Mouse (Mus musculus) lung, embryonic 14.5 days (tissue): ENCODE measurements around the gene Acoxl. TPM values are rescaled to one million over a fixed set of nuclear protein-coding genes. Genes with fewer than 3 reads are reported as not detected.
A peak's percentile ranks its signal among the peaks of the same experiment; 100 is the strongest.

Experiments
- ATAC-seq: fragments of 200-750 bp; cut with Nextera tagmentation; 2 replicates; pipeline ENCODE4 v1.8.0; 2017; ENCODE audit warnings: mild to moderate bottlenecking, moderate TSS enrichment, moderate library complexity; ENCODE audit not compliant: insufficient read depth
- DNase-seq: peaks from one replicate; pipeline ENCODE4 v3.0.0-alpha.2; 2015
- H3K27ac ChIP-seq: fragments of 300-500 bp; sonication (generic); 2 replicates; pipeline ENCODE4 v1.5.1; 2014; ENCODE audit warnings: low read depth, mild to moderate bottlenecking, moderate library complexity
- H3K27me3 ChIP-seq: fragments of 300-500 bp; sonication (generic); 2 replicates; pipeline ENCODE4 v1.6.1; 2014; ENCODE audit warnings: low read length, control low read depth; ENCODE audit not compliant: insufficient read depth
- H3K36me3 ChIP-seq: fragments of 300-500 bp; sonication (generic); 2 replicates; pipeline ENCODE4 v1.6.1; 2014; ENCODE audit warnings: control low read depth; ENCODE audit not compliant: insufficient read depth
- H3K4me1 ChIP-seq: fragments of 300-500 bp; sonication (generic); 2 replicates; pipeline ENCODE4 v1.6.1; 2014; ENCODE audit warnings: antibody characterized with exemption, control low read depth; ENCODE audit not compliant: insufficient read depth
- H3K4me2 ChIP-seq: fragments of 300-500 bp; sonication (generic); 2 replicates; pipeline ENCODE4 v1.6.1; 2014; ENCODE audit warnings: mild to moderate bottlenecking
- H3K4me3 ChIP-seq: fragments of 300-500 bp; sonication (generic); 2 replicates; pipeline ENCODE4 v1.5.1; 2014; ENCODE audit warnings: low read depth, low read length
- H3K9ac ChIP-seq: fragments of 300-500 bp; sonication (generic); 2 replicates; pipeline ENCODE4 v1.6.1; 2014
- H3K9me3 ChIP-seq: fragments of 300-500 bp; sonication (generic); 2 replicates; pipeline ENCODE4 v1.6.1; 2016; ENCODE audit warnings: low read depth, low read length, control low read depth
- CTCF ChIP-seq: IDR thresholded peaks from 2 replicates; pipeline ENCODE4 v1.5.1; 2016; ENCODE audit warnings: antibody characterized with exemption, low read depth
- WGBS: fragments of 180-500 bp; shearing (Covaris S2); extraction: QIAGEN DNeasy Blood & Tissue Kit; methylation state at CpG from one replicate; pipeline ENCODE4 v1.1.7; 2014; 5-methylcytosine and 5-hydroxymethylcytosine counted together
- polyA plus RNA-seq: library from polyadenylated mRNA; unstranded; fragments of >200 nt; fragmentation: Nextera tagmentation; extraction: Ambion mirVana; gene quantifications from 2 replicates; pipeline ENCODE4 v1.2.1, GENCODE M21; 2014

Gene Acoxl
- polyA plus RNA-seq, 1 experiment from 2014 or later = 0.30 TPM

DNA sequence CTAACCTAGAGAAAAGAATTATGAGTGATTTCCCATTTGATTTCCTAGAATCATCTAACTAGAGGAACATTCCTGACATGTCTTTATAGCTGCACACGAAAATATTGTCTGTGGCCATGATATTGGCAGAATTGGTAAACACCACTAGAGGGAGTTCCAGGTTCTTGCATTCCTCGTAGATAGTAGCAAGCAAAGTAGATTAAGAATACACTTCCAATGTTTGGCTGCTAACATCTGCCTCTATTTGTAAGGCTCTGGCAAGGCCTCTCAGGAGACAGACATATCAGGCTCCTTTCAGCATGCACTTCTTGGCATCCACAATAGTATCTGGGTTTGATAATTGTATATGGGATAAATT lies 5.9 kb upstream of the Acoxl start:
- no peaks in the 10 kb centered on the region for H3K9me3 ChIP-seq
- no peak overlapping the region for H3K4me2 ChIP-seq
- peaks cover 2% of the 10 kb centered on the region for H3K27me3 ChIP-seq
- DNase-seq = peak; percentile 81
- peaks cover 7% of the 10 kb centered on the region for H3K4me1 ChIP-seq
- H3K4me3 ChIP-seq = no peak overlapping the region
- 9% methylated on average over 2 of the region's 2 CpGs for WGBS
- H3K9ac ChIP-seq = no peak overlapping the region
- H3K36me3 ChIP-seq = peaks cover 7% of the 10 kb centered on the region; the same call in 1 of the 2 replicates
- ATAC-seq = no peak
- H3K27ac ChIP-seq = no peak overlapping the region
- peak; percentile 70 for TF ChIP-seq CTCF

DNA sequence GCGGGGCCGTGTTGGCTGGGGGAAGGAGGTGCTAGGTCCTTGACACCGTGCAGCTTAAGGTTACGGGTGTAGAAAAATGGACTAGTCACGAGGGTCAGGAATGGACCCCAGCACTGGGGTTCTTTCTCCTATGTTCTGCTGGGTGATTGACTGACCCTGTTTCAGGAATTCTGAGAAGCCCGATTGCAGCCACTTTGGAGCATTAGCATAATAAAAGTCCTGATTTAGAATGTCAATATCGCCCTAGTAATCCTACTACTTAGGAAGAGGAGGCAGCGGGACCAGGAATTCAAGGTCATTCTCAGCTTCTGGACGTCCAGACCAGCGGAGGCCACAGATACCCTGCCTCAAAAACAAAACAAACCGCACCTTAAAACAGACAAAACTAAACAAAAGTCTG lies 749 bp downstream of the Acoxl start:
- DNase-seq (no peak), ATAC-seq (no peak)
- H3K27ac ChIP-seq = no peak overlapping the region
- no peak overlapping the region for H3K4me3 ChIP-seq
- no peaks in the 10 kb centered on the region for H3K9me3 ChIP-seq
- H3K36me3 ChIP-seq = no peaks in the 10 kb centered on the region
- H3K9ac ChIP-seq = no peak overlapping the region
- H3K4me1 ChIP-seq = no peaks in the 10 kb centered on the region
- peaks cover 31% of the 10 kb centered on the region for H3K27me3 ChIP-seq
- no peak overlapping the region for H3K4me2 ChIP-seq
- WGBS = 15% methylated on average over 11 of the region's 11 CpGs
- no peak for TF ChIP-seq CTCF

DNA sequence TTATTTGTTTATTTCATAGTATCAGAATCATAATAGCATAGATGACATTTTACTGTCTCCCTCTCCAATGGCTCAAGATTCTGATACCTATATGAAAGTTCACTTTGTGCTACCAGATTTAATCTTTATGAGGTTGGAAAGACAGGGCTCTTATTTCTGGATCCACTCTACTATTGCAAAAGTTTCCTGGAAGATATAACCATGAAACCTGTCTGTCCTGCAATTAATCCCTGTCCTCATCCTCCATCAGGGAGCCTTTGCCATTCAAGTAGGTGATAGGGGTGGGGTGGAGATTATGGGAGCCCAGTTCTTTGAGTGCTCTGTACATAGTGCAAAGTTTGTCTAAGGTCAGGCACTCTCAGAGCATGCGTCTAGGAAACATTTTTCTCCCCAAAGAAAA lies 2.7 kb downstream of the Acoxl start:
- ATAC-seq = no peak

DNA sequence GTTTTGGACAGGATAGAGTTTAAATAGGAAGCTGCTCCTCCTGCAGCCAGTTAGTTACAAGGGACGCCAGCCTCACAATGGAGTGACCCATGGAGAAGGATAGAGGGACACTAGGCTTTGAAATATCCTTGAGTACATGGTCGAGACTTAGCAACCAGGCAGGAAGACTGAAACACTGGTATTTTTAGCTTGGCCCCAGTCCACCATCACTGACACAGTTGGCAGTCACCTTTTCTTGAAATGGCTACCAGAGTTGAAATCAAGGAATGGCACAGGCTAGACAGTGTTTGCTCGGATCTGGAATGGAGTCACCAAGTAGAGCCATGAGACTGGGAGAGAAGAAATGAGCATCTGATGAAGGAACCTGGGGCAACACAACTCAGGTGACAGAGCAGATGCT lies 3.7 kb downstream of the Acoxl start:
- 71% methylated on average over 3 of the region's 3 CpGs for WGBS
- ATAC-seq = no peak

More for the DNA sequence above, 2.7 kb downstream of the Acoxl start:
- H3K36me3 ChIP-seq = no peaks in the 10 kb centered on the region
- H3K4me3 ChIP-seq = no peak overlapping the region
- peaks cover 31% of the 10 kb centered on the region for H3K27me3 ChIP-seq
- no peaks in the 10 kb centered on the region for H3K9me3 ChIP-seq
- H3K9ac ChIP-seq = no peak overlapping the region
- H3K4me2 ChIP-seq = no peak overlapping the region
- no peak overlapping the region for H3K27ac ChIP-seq
- DNase-seq = no peak
- H3K4me1 ChIP-seq = no peaks in the 10 kb centered on the region
- TF ChIP-seq CTCF = no peak
- 51% methylated on average over 1 of the region's 1 CpGs for WGBS

DNA sequence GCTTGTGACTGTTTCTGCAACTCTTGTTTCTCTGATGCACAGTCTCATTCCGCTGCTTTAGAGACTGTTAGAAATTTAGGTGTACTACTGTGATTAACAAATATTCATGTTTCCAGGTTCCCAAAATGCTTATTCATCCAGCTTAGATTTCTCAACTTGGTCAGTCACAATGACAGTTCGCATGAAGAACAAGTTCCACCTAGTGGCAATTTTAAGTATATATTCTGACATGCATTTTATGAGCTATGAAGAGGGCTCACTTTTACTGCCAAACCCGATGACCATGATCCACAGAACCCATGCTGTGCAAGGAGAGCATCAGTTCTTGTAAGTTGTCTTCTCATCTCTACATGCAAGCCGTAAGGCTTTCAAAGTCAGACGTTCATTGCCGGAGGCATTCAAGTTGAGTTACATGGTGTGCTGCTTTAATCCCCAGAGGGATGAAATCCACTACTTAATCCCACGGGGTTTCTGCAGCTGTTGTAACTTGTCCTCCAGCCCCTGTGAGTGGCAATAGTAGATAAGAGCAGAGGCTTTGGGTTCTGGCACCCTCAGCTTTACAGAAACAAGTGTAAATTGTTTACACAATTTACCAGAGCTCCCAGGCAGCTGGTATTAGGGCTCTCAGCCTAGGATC lies 6.8 kb downstream of the Acoxl start:
- no peak for ATAC-seq
- peak; percentile 72 for DNase-seq
- WGBS = 39% methylated on average over 7 of the region's 7 CpGs

More for the DNA sequence above, 3.7 kb downstream of the Acoxl start:
- no peaks in the 10 kb centered on the region for H3K9me3 ChIP-seq
- H3K9ac ChIP-seq = no peak overlapping the region
- TF ChIP-seq CTCF = no peak
- no peak for DNase-seq
- H3K27me3 ChIP-seq = peaks cover 31% of the 10 kb centered on the region
- no peaks in the 10 kb centered on the region for H3K4me1 ChIP-seq
- no peak overlapping the region for H3K4me2 ChIP-seq
- H3K27ac ChIP-seq = no peak overlapping the region
- H3K36me3 ChIP-seq = no peaks in the 10 kb centered on the region
- no peak overlapping the region for H3K4me3 ChIP-seq

DNA sequence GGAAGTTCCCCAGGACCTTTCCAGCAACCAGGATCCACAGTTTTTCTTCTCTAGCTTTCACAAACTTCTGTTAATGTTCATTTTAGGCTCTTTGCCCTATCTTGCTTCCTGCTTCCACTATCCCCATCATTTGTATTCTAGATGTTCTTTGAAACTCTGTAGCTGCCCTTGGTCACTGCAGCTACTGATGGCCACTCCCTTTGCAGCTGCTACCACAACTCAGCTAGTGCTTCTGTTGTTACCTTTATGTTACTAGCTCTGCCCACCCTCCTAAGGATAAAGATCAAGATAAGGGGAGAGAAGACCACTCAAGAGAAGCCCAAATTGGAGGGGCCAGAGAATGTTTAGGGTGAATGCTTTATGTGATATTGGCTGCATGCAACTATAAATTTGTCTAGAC lies 7.3 kb downstream of the Acoxl start:
- DNase-seq (no peak), ATAC-seq (no peak)
- Histone ChIP-seq H3K9me3 (no peaks in the 10 kb centered on the region), H3K27me3 (no peaks in the 10 kb centered on the region; the same call in 1 of the 2 replicates), H3K9ac (no peak overlapping the region), H3K4me3 (no peak overlapping the region), H3K36me3 (no peaks in the 10 kb centered on the region), H3K27ac (no peak overlapping the region), H3K4me1 (no peaks in the 10 kb centered on the region), H3K4me2 (no peak overlapping the region)
- TF ChIP-seq CTCF = no peak

More for the DNA sequence above, 6.8 kb downstream of the Acoxl start:
- Histone ChIP-seq H3K36me3 (no peaks in the 10 kb centered on the region), H3K4me3 (no peak overlapping the region), H3K4me2 (no peak overlapping the region), H3K27ac (no peak overlapping the region), H3K9ac (no peak overlapping the region), H3K4me1 (no peaks in the 10 kb centered on the region), H3K9me3 (no peaks in the 10 kb centered on the region), H3K27me3 (peaks cover 5% of the 10 kb centered on the region; the same call in 1 of the 2 replicates)
- TF ChIP-seq CTCF = peak; percentile 66

DNA sequence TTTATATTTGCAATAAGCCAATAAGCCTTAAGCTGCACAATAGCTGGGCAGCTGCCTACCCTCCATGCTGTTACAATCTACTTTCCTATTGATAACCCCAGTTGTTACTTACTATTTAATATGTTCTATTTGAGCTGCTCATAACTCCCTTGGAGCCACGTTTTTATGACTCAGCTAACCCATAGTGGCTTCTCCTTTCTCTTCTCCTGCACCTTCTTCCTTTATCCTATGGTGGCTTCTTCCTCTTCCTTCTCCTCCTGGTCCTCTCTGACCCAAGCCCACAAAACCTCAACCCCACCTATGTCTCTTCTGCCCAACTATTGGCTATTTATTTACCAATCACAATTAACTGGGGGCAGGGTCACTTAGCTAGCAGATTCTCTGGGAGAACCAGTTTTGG lies 7.9 kb downstream of the Acoxl start:
- no peak for ATAC-seq
- WGBS = 11% methylated on average over 1 of the region's 1 CpGs
- H3K36me3 ChIP-seq = no peaks in the 10 kb centered on the region
- H3K27me3 ChIP-seq = no peaks in the 10 kb centered on the region
- H3K9me3 ChIP-seq = no peaks in the 10 kb centered on the region
- no peaks in the 10 kb centered on the region for H3K4me1 ChIP-seq
- no peak overlapping the region for H3K4me2 ChIP-seq
- no peak overlapping the region for H3K9ac ChIP-seq
- TF ChIP-seq CTCF = no peak
- H3K4me3 ChIP-seq = no peak overlapping the region
- H3K27ac ChIP-seq = no peak overlapping the region
- DNase-seq = no peak
